Mouse (Mus musculus) MEL (cell line): Measurements from ENCODE around the gene Tspan9. TPM values are rescaled to one million over a fixed set of nuclear protein-coding genes. Genes with fewer than 3 reads are reported as not detected.

Source experiments
- DNase-seq: peaks from one replicate; pipeline ENCODE4 v3.0.0; 2011; ENCODE audit warnings: low read depth, low spot score
- H3K27ac ChIP-seq: 2 replicates; pipeline ENCODE4 v1.5.1; 2012; ENCODE audit warnings: low read depth, mild to moderate bottlenecking, control low read depth, low read length, moderate library complexity; ENCODE audit not compliant: control insufficient read depth
- H3K27me3 ChIP-seq, 2 experiments: fragments of 150-350 bp in 1 of 2; sonication (generic) in 1 of 2; 2 replicates each; pipeline ENCODE4 v1.6.1; 2012; ENCODE audit warnings: low read length in 2 of 2, mild to moderate bottlenecking in 2 of 2, improper control_type of control experiment in 1 of 2, moderate library complexity in 1 of 2; ENCODE audit not compliant: insufficient read depth in 2 of 2, control insufficient read depth in 1 of 2
- H3K36me3 ChIP-seq, 2 experiments: 2 replicates each; pipeline ENCODE4 v1.6.1; 2012 to 2014; ENCODE audit warnings: low read length in 2 of 2, improper control_type of control experiment in 1 of 2, inconsistent platforms in 1 of 2, mild to moderate bottlenecking in 1 of 2; ENCODE audit not compliant: insufficient read depth in 2 of 2, control insufficient read depth in 1 of 2
- H3K4me1 ChIP-seq, 2 experiments: fragments of 150-350 bp in 1 of 2; sonication (generic) in 1 of 2; 2 replicates each; pipeline ENCODE4 v1.6.1; 2012; ENCODE audit warnings: low read length in 2 of 2, improper control_type of control experiment in 1 of 2, mild to moderate bottlenecking in 1 of 2; ENCODE audit not compliant: insufficient read depth in 2 of 2, control insufficient read depth in 1 of 2
- H3K4me3 ChIP-seq, 2 experiments: fragments of 150-350 bp in 1 of 2; sonication (generic) in 1 of 2; 2 replicates each; pipeline ENCODE4 v1.5.1; 2012; ENCODE audit warnings: low read depth in 2 of 2, low read length in 2 of 2, mild to moderate bottlenecking in 2 of 2, moderate library complexity in 2 of 2, control low read depth in 1 of 2, improper control_type of control experiment in 1 of 2; ENCODE audit not compliant: control insufficient read depth in 1 of 2, insufficient read depth in 1 of 2
- H3K79me2 ChIP-seq: 2 replicates; pipeline ENCODE4 v1.6.1; 2012; ENCODE audit warnings: mild to moderate bottlenecking, low read length, moderate library complexity; ENCODE audit not compliant: control insufficient read depth, poor library complexity, insufficient read depth
- H3K9ac ChIP-seq: 2 replicates; pipeline ENCODE4 v1.6.1; 2012; ENCODE audit warnings: low read depth, mild to moderate bottlenecking, control low read depth, low read length, moderate library complexity; ENCODE audit not compliant: control insufficient read depth, poor library complexity, severe bottlenecking
- H3K9me3 ChIP-seq: fragments of 150-350 bp; sonication (generic); replicated peaks from 2 replicates; pipeline ENCODE4 v1.6.1; 2012; ENCODE audit warnings: mild to moderate bottlenecking, low read length, improper control_type of control experiment, moderate library complexity; ENCODE audit not compliant: insufficient read depth
- BHLHE40 ChIP-seq: IDR thresholded peaks from 2 replicates; pipeline ENCODE4 v1.6.1; 2012; ENCODE audit warnings: low read depth, mild to moderate bottlenecking, inconsistent platforms, low read length, improper control_type of control experiment, borderline replicate concordance
- CHD2 ChIP-seq: IDR thresholded peaks from 2 replicates; pipeline ENCODE4 v1.6.1; 2011; ENCODE audit warnings: low read length, improper control_type of control experiment
- EP300 ChIP-seq, 2 experiments: IDR thresholded peaks; 2 replicates each; pipeline ENCODE4 v1.6.1; 2011; ENCODE audit warnings: improper control_type of control experiment in 2 of 2, low read length in 2 of 2, low read depth in 1 of 2, mild to moderate bottlenecking in 1 of 2
- HCFC1 ChIP-seq: IDR thresholded peaks from 2 replicates; pipeline ENCODE4 v1.6.1; 2012; ENCODE audit warnings: low read depth, mild to moderate bottlenecking, inconsistent platforms, low read length, improper control_type of control experiment, moderate library complexity
- JUND ChIP-seq: IDR thresholded peaks from 2 replicates; pipeline ENCODE4 v1.6.1; 2011; ENCODE audit warnings: low read depth, mild to moderate bottlenecking, improper control_type of control experiment, low read length
- KAT2A ChIP-seq: conservative IDR thresholded peaks from 2 replicates; pipeline ENCODE4 v1.6.1; 2012; ENCODE audit warnings: low read depth, low read length, improper control_type of control experiment, inconsistent platforms
- MAX ChIP-seq: IDR thresholded peaks from 2 replicates; pipeline ENCODE4 v1.6.1; 2011; ENCODE audit warnings: low read length, improper control_type of control experiment
- MEF2A ChIP-seq: IDR thresholded peaks from 2 replicates; pipeline ENCODE4 v1.6.1; 2014; ENCODE audit warnings: low read depth, mild to moderate bottlenecking, inconsistent platforms, low read length, improper control_type of control experiment; ENCODE audit not compliant: poor library complexity, insufficient replicate concordance, severe bottlenecking; ENCODE audit errors: extremely low read depth
- MXI1 ChIP-seq: IDR thresholded peaks from 2 replicates; pipeline ENCODE4 v1.6.1; 2011; ENCODE audit warnings: mild to moderate bottlenecking, low read depth, low read length, improper control_type of control experiment
- MYC ChIP-seq: IDR thresholded peaks from 2 replicates; pipeline ENCODE4 v1.6.1; 2011; ENCODE audit warnings: low read depth, mild to moderate bottlenecking, low read length, improper control_type of control experiment, moderate library complexity
- POLR2A ChIP-seq, 2 experiments: IDR thresholded peaks; 2 replicates each; pipeline ENCODE4 v1.6.1; 2011 to 2012; ENCODE audit warnings: low read length in 2 of 2, mild to moderate bottlenecking in 2 of 2, control low read depth in 1 of 2, improper control_type of control experiment in 1 of 2, low read depth in 1 of 2, moderate library complexity in 1 of 2; ENCODE audit not compliant: control insufficient read depth in 1 of 2, insufficient read depth in 1 of 2, poor library complexity in 1 of 2
- POLR2AphosphoS5 ChIP-seq: IDR thresholded peaks from 2 replicates; pipeline ENCODE4 v1.6.1; 2012; ENCODE audit warnings: low read depth, borderline replicate concordance, mild to moderate bottlenecking, inconsistent platforms, low read length, moderate library complexity, mixed read lengths
- SIN3A ChIP-seq: IDR thresholded peaks from 2 replicates; pipeline ENCODE4 v1.6.1; 2012; ENCODE audit warnings: low read length, improper control_type of control experiment, inconsistent platforms
- TAL1 ChIP-seq: IDR thresholded peaks from 2 replicates; pipeline ENCODE4 v1.6.1; 2012; ENCODE audit warnings: mild to moderate bottlenecking, inconsistent platforms, low read length, moderate library complexity, mixed read lengths
- TBP ChIP-seq: IDR thresholded peaks from 2 replicates; pipeline ENCODE4 v1.8.0; 2011; ENCODE audit warnings: low read depth, low read length, improper control_type of control experiment
- UBTF ChIP-seq: IDR thresholded peaks from 2 replicates; pipeline ENCODE4 v1.6.1; 2012; ENCODE audit warnings: low read depth, mild to moderate bottlenecking, inconsistent platforms, low read length, improper control_type of control experiment, moderate library complexity, borderline replicate concordance; ENCODE audit not compliant: insufficient read depth
- USF1 ChIP-seq: IDR thresholded peaks from 2 replicates; pipeline ENCODE4 v1.6.1; 2014; ENCODE audit warnings: low read depth, mild to moderate bottlenecking, inconsistent platforms, low read length, improper control_type of control experiment, moderate library complexity
- ZMIZ1 ChIP-seq: IDR thresholded peaks from 2 replicates; pipeline ENCODE4 v1.6.1; 2012; ENCODE audit warnings: low read depth, mild to moderate bottlenecking, inconsistent platforms, low read length, improper control_type of control experiment, moderate library complexity
- polyA plus RNA-seq, 2 experiments: library from polyadenylated mRNA; stranded (reverse) in 1 of 2; unstranded in 1 of 2; fragments of >175 nt in 1 of 2; fragments of >200 nt in 1 of 2; gene quantifications; 2 replicates each; pipeline versions ENCODE4 v1.2.1 to v1.2.4; 2012; ENCODE audit warnings: low replicate concordance in 2 of 2, low read depth in 1 of 2; ENCODE audit not compliant: insufficient read length in 2 of 2, insufficient read depth in 1 of 2, missing spikeins in 1 of 2
- total RNA-seq: library from RNA; depleted of rRNA; stranded (reverse); fragments of 300-350 nt; gene quantifications from 2 replicates; pipeline ENCODE4 v1.2.3, GENCODE M21; 2012

The Tspan9 gene
- total and polyA plus RNA-seq, 3 experiments, result 0.08 to 3.4 TPM; not detected in 1

- H3K79me2 ChIP-seq, result no peaks in the 10 kb centered on the region
- TF ChIP-seq ZMIZ1 (no peak), UBTF (no peak), MEF2A (no peak), MYC (no peak)
- H3K27ac ChIP-seq, result no peak overlapping the region
- no peak overlapping the region for H3K9ac ChIP-seq
- no peak overlapping the region for H3K4me3 ChIP-seq
- no peaks in the 10 kb centered on the region for H3K9me3 ChIP-seq
- no peaks in the 10 kb centered on the region for H3K36me3 ChIP-seq
- no peaks in the 10 kb centered on the region for H3K4me1 ChIP-seq
- no peak for DNase-seq
- H3K27me3 ChIP-seq, result no peaks in the 10 kb centered on the region
Observed at GRCm38 (mm10) chr6:128107698-128108097, 35.7 kb downstream of the Tspan9 start.

GRCm38 (mm10) chr6:128106154-128106553 lies 37.2 kb downstream of the Tspan9 start:
- Histone ChIP-seq H3K36me3 (no peaks in the 10 kb centered on the region), H3K79me2 (no peaks in the 10 kb centered on the region), H3K27ac (no peak overlapping the region), H3K4me3 (no peak overlapping the region), H3K9me3 (no peaks in the 10 kb centered on the region), H3K4me1 (no peaks in the 10 kb centered on the region), H3K9ac (no peak overlapping the region), H3K27me3 (no peaks in the 10 kb centered on the region)
- no peak for TF ChIP-seq MAX
- no peak for TF ChIP-seq POLR2AphosphoS5
- TF ChIP-seq EP300 (IDR thresholded peaks at IDR 0.05; ENCODE audit: low read depth in 1 of 2, low read length in 2 of 2), result no peak
- TF ChIP-seq SIN3A, result no peak
- no peak for TF ChIP-seq MEF2A
- no peak for TF ChIP-seq TBP
- no peak for TF ChIP-seq TAL1
- no peak for TF ChIP-seq USF1
- TF ChIP-seq CHD2, result no peak
- no peak for TF ChIP-seq JUND
- no peak for DNase-seq

GRCm38 (mm10) chr6:128104712-128105324 lies 38.6 kb downstream of the Tspan9 start:
- no peak overlapping the region for H3K4me3 ChIP-seq
- TF ChIP-seq SIN3A, result no peak
- TF ChIP-seq POLR2A (IDR thresholded peaks at IDR 0.05; ENCODE audit: control insufficient read depth in 1 of 2, insufficient read depth in 1 of 2, low read depth in 1 of 2, low read length in 2 of 2, poor library complexity in 1 of 2), result no peak
- no peak for TF ChIP-seq UBTF
- no peak for TF ChIP-seq BHLHE40
- no peak for TF ChIP-seq KAT2A
- no peak for TF ChIP-seq JUND
- no peak for TF ChIP-seq HCFC1
- TF ChIP-seq MXI1, result no peak
- DNase-seq, result no peak
- H3K36me3 ChIP-seq, result no peaks in the 10 kb centered on the region
- no peak overlapping the region for H3K9ac ChIP-seq
- no peaks in the 10 kb centered on the region for H3K9me3 ChIP-seq
- H3K27ac ChIP-seq, result no peak overlapping the region
- H3K4me1 ChIP-seq, result no peaks in the 10 kb centered on the region
- no peaks in the 10 kb centered on the region for H3K27me3 ChIP-seq
- no peaks in the 10 kb centered on the region for H3K79me2 ChIP-seq
